Mouse (Mus musculus) activated CD4-positive, CD25-positive, alpha-beta regulatory T cell, adult 9 weeks (primary cell): ENCODE measurements around the gene Tubgcp6. TPM values are rescaled to one million over a fixed set of nuclear protein-coding genes. Genes with fewer than 3 reads are reported as not detected.

Experiments
- polyA plus RNA-seq: library from polyadenylated mRNA; unstranded; fragments of 100-300 nt; shearing (Covaris generic); gene quantifications from one replicate; pipeline ENCODE4 v1.2.1, GENCODE M21; 2017

The Tubgcp6 gene
- 31.5 TPM for polyA plus RNA-seq

DNA sequence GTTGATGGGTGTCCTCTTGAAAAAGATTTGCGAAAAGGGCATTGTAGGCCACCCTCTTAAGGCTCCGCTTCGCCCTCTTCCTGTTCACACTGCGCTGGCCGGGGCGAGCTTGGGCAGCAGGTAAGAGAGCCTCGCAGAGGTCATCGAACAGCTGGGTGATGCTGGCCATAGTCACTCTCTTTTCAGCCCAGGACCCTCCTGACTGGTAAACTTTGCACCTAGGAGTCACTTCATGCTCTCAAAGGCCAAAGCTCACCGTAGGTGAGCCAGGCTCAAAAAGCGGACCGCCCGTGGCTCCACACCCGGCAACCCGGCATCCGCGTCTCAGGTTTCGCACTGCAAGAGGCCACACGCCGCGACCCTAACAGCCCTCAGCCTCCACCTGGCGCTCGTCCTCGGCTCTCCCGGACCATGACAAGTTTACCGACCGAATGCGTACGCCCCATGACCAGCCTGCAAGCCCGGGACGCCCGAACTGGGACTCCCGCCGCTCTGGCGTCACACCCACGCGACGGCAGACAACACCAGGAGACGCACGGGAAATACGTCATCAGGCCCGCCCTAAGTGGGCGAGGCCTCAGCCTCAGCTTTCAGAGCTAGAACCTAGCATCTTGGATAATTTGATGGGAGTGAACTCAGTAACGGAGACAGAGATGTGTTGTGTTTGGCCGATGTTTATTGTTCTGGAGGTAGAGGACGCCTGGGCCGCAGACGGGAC is at the start of gene Tubgcp6:
TSS of gene Tubgcp6 (minus strand) at position 464 of the 718 bp plus-strand sequence.

GRCm38 (mm10) chr15:89149271-89150040 is 26.5 kb upstream of the Tubgcp6 start, which contains the start of gene Mapk11:
Gene Mapk11, minus strand, starts transcription at chr15:89149628.

GRCm38 (mm10) chr15:89140659-89141252 is 17.8 kb upstream of the Tubgcp6 start, which contains the start of gene Mapk12:
Gene Mapk12, minus strand, starts transcription at chr15:89140703.

DNA sequence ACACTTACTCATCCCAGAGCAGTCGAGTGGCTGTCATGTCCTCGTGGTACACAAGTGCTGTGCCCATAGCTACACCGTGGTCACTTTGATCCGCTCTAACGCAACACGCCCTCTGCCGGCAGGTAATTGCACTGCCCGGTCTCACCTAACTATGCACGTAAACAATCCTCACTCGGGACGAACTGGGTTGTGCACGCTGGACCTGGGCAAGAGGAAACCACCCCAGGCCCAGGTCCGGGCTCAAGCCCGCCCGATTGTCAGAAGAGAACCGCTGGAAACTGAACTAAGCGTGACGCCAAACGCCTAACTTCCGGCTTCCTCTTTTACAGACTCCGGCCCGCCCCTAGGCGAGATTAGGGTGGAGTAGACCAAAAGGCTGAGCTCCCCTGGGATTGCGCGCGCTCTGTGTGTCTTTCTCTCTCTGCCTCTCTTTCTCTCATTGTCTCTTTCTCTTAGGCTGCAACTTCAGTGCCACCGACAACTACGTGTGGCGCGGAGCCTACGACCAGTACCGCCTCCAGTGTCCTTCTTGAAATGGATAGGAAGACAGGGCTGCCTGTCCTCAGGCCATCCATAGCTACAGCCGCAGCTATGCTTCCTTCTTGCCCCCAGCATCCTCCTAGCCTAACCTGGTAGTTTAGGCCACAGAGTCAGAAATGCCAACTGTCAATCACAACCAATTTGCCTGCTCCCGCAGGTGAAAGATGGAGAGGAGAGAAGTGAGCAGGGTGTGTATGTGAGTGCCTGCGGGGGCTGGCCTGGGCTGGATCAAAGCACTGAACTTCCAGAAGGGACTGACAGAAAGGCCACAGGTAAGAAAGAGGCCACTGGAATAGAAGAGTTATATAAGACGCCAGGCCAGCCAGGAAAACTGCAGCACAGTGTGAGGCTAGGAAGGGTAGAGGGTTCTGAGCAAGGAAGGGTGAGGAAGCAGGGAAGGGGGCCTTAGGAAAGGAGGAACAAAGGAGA is 5.8 kb upstream of the Tubgcp6 start, which contains the start of gene Hdac10:
TSS of gene Hdac10 (minus strand) at position 319 of the 969 bp plus-strand sequence.

GRCm38 (mm10) chr15:89088607-89089247 is 34.2 kb downstream of the Tubgcp6 start, which contains the start of gene Selenoo:
Gene Selenoo, plus strand, starts transcription at chr15:89089084.

DNA sequence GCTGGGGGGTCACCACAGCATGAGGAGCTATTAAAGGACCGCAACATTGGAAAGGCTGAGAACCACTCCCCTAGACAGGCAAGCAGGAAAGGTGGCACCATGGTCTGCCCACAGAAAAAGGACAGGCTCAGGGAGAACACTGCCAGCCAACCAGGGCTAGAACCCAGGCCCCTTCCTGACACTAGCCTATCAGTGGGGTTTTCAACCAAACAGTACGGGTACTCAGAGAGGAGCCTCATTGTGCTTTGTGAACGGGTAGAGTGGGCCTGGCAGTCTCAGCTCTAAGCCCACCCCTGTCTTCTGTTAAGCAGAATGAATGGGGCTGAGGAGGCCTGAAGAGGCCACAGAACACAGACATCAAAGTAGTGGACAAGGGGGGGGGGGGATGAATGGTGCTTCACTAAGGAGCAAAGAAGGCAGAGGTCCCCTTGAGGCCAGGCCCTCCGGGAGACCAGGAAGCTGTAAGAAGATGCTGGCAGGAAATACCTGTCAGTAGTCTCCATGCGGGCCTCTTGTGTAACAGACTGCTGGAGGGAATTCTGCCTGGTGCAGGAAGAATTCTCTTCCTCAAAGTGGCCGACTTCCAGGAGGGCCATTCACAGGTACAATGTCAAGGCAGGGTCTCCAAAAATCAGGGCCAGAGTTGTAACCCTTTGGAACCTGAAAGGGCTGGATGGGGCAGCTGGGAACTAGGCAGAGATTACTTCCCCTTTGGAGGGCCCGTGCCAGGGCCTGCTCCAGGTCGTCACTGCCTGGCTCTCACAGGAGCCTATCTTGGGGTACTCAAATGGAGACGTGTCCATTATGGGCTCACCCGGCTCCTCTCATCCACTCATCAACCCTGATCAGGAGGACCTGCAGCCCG is 48.1 kb downstream of the Tubgcp6 start, which contains the start of gene Trabd:
TSS of gene Trabd (plus strand) at position 512 of the 865 bp plus-strand sequence.

DNA sequence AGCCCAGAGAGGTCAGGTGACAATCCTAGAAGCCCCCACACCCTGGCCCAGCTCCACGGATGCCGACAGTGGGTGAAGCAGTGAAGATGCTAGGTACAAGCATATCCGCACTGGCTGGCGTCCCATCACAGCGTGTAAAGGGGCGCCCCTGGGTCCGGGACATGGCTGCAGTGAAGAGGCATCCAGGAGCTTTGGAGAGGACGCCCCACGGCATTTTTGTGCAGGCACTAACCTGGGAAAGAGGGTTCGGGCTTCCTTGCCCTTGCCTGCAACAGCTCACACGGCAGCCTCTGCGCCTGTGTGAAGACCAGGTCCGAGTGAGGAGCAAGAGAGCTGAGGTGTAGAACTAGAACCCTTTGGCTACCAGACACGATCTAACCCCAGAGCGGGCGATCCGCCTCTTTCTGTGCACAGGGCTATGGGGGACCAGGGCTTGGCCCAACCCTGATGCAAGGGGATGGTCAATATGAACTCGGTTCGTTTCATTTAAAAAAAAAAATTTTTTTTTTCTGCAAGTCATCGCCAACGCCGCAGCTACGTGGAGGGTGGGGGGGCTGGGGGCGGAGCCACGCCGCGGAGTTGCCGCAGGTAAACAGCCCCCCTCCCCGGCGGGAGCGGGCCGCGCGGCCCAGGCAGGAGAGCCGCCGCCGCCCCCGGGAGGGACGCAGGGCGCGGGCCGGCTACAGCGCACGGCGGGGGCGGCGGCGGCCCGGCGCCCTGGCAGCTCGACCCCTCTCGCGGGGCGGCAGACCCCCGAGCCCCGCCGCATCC is 63.6 kb downstream of the Tubgcp6 start, which contains the start of gene Panx2:
TSS of gene Panx2 (plus strand) at position 574 of the 771 bp plus-strand sequence.

Other genes with a start within 250 kb of the Tubgcp6 start
- not detected for gene Ttll8, start 168.7 kb downstream of the Tubgcp6 start, polyA plus RNA-seq
- gene Mlc1, start 144.1 kb downstream of the Tubgcp6 start, polyA plus RNA-seq = not detected
- not detected for gene Mov10l1, start 140.2 kb downstream of the Tubgcp6 start, polyA plus RNA-seq
- gene Panx2, start 63.4 kb downstream of the Tubgcp6 start, polyA plus RNA-seq = 0.37 TPM
- gene Trabd, start 48.0 kb downstream of the Tubgcp6 start, polyA plus RNA-seq = 61.9 TPM
- gene Selenoo, start 34.0 kb downstream of the Tubgcp6 start, polyA plus RNA-seq = 4.5 TPM
- gene Hdac10, start 5.6 kb upstream of the Tubgcp6 start, polyA plus RNA-seq = 73.7 TPM
- gene Mapk12, start 17.6 kb upstream of the Tubgcp6 start, polyA plus RNA-seq = 6.7 TPM
- gene Mapk11, start 26.5 kb upstream of the Tubgcp6 start, polyA plus RNA-seq = 55.5 TPM
- 4.5 TPM for gene Plxnb2, start 57.7 kb upstream of the Tubgcp6 start, polyA plus RNA-seq
- gene Dennd6b, start 73.4 kb upstream of the Tubgcp6 start, polyA plus RNA-seq = 38.5 TPM
- 5.7 TPM for gene Ppp6r2, start 88.4 kb upstream of the Tubgcp6 start, polyA plus RNA-seq
- 68.5 TPM for gene Sbf1, start 192.2 kb upstream of the Tubgcp6 start, polyA plus RNA-seq
- gene Adm2, start 199.6 kb upstream of the Tubgcp6 start, polyA plus RNA-seq = not detected
- gene Miox, start 211.3 kb upstream of the Tubgcp6 start, polyA plus RNA-seq = not detected
- gene Lmf2, start 232.5 kb upstream of the Tubgcp6 start, polyA plus RNA-seq = 68.6 TPM
- gene Ncaph2, start 232.6 kb upstream of the Tubgcp6 start, polyA plus RNA-seq = 172 TPM